Mouse (Mus musculus): ENCODE data around the gene Plppr5. TPM values are rescaled to one million over a fixed set of nuclear protein-coding genes. Genes with fewer than 3 reads are reported as not detected.

Plppr5 gene
- polyA plus RNA-seq, 2 experiments: 0.09 to 0.22 TPM

DNA sequence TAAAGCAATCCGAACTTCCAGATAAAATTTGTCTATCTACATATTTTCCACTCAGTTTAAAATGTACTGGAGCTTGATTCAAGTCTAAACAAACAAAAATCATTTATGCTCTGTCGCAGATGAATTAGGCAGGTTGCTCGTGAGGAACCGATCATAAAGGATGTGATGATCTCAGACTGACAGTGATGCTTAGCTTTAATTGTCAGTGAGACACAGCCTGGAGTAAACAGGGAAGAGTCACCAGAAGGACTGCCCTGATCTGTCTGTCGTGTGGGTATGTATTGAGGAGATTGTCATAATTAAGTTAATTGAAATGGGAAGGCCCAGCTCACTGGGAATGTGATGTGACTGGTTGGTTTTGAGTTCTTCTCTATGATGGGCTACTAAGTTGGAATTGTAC, 149.9 kb downstream of the Plppr5 start:
- Histone ChIP-seq H3K27me3 (ENCODE audit: control insufficient read depth, insufficient read depth, low read length) (no peaks in the 10 kb centered on the region), H3K9me3 (ENCODE audit: control insufficient read depth, low read length) (no peaks in the 10 kb centered on the region), H3K4me3 (replicated peaks; ENCODE audit: low read length) (no peak overlapping the region), H3K36me3 (ENCODE audit: control insufficient read depth, insufficient read depth, low read length) (no peaks in the 10 kb centered on the region), H3K4me1 (ENCODE audit: control insufficient read depth, insufficient read depth, low read length) (no peaks in the 10 kb centered on the region), H3K4me2 (replicated peaks; ENCODE audit: low read depth, low read length, severe bottlenecking) (no peak overlapping the region), H3K27ac (replicated peaks; ENCODE audit: low read depth, low read length) (no peak overlapping the region), H3K9ac (ENCODE audit: low read depth, low read length, severe bottlenecking) (no peak overlapping the region)
- WGBS: 80% methylated on average over 5 of the region's 5 CpGs
- ATAC-seq (ENCODE audit: low FRiP score, low read depth): no peak
- no peak for DNase-seq (ENCODE audit: low spot score)
- TF ChIP-seq POLR2A (IDR thresholded peaks at IDR 0.05; ENCODE audit: borderline replicate concordance, extremely low read depth, insufficient read depth, insufficient read length): no peak

DNA sequence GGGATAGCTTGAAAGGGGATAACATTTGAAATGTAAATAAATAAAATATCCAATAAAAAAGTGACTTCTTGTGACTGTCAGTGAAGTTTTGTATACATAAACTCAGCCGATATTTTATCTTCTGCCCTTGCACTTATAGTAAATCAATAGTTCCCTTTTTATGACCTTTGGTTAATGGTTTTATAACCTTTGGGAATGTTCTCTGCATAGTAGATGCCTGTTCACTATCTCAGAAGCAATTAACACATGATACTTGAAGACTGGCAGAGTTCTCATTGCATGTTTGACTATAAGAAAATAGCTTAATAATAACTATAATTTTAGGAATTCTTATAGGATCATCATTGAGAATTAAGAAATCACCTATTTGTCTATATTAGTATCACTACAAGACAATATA, 150.9 kb downstream of the Plppr5 start:
- no peak for DNase-seq (ENCODE audit: low spot score)

DNA sequence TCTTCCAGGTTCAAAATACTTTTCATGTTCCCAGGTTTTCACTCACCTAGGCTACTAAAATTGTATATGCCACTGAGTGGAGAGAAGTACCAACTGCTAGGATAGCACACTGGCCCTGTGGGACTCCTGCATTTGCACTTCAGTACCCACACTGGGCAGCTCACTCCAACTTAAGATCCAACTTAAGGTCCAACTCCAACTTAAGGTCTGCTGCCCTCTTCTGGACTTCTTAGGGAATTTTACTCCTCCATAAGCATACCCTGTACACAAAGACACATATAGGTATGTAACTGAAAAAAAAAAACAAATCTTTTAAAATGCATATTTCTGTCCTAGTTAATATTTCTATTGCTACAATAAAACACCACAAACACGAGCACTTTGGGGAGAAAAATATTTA, 153.5 kb downstream of the Plppr5 start:
- 25% methylated on average over 1 of the region's 1 CpGs for WGBS

More for the DNA sequence above, 150.9 kb downstream of the Plppr5 start:
- no peak for ATAC-seq (ENCODE audit: low FRiP score, low read depth)
- Histone ChIP-seq H3K4me1 (ENCODE audit: control insufficient read depth, insufficient read depth, low read length) (no peaks in the 10 kb centered on the region), H3K4me2 (replicated peaks; ENCODE audit: low read depth, low read length, severe bottlenecking) (no peak overlapping the region), H3K9me3 (ENCODE audit: control insufficient read depth, low read length) (no peaks in the 10 kb centered on the region), H3K27me3 (ENCODE audit: control insufficient read depth, insufficient read depth, low read length) (no peaks in the 10 kb centered on the region), H3K27ac (replicated peaks; ENCODE audit: low read depth, low read length) (no peak overlapping the region), H3K4me3 (replicated peaks; ENCODE audit: low read length) (no peak overlapping the region), H3K9ac (ENCODE audit: low read depth, low read length, severe bottlenecking) (no peak overlapping the region), H3K36me3 (ENCODE audit: control insufficient read depth, insufficient read depth, low read length) (no peaks in the 10 kb centered on the region)
- WGBS: 69% methylated on average over 1 of the region's 1 CpGs
- TF ChIP-seq POLR2A (IDR thresholded peaks at IDR 0.05; ENCODE audit: borderline replicate concordance, extremely low read depth, insufficient read depth, insufficient read length): no peak

DNA sequence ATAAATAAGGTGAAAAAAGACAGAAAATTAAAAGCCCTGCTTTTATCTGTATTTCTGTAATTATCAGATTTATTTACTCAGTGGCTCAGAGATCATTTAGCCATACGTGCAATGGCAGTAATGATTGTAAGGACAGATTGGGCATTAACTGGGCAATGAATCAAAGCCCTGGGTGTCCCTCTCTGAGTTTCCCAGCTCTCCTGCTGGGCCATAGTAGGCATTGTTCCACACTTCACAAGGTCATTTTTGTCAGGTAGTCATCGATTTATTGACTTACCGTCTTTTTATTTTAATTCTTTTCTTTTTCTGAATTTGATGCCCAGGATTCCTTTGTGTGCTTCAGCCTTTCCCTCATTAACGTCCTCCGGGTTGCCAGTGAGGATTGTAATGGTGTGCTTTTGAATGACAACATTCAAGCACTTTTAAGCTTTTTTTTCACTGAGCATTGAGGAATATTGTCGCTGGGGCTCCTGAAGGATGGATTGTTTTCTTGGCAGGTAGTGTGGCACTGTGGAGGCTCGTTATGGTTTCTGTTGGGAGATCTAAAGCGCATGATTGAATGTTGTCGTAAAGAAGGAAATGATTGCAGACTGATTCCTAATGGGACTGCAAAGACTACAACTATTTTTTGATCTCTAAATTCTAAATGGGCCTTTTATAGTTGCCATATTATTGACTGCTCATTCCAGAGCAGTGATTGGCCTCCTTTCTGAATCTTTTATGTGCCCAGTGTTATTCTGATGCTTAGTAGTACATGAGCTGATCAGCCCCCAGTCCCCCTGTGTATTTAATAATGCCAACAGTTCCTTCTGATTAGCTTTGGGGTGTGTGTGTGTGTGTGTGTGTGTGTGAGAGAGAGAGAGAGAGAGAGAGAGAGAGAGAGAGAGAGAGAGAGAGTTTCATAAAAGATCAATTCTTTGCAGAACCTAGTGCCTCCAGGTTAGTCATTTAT, 154.8 kb downstream of the Plppr5 start:
- Histone ChIP-seq H3K9ac (ENCODE audit: low read depth, low read length, severe bottlenecking) (no peak overlapping the region), H3K27me3 (ENCODE audit: control insufficient read depth, insufficient read depth, low read length) (no peaks in the 10 kb centered on the region), H3K4me1 (ENCODE audit: control insufficient read depth, insufficient read depth, low read length) (no peaks in the 10 kb centered on the region), H3K27ac (replicated peaks; ENCODE audit: low read depth, low read length) (no peak overlapping the region), H3K36me3 (ENCODE audit: control insufficient read depth, insufficient read depth, low read length) (no peaks in the 10 kb centered on the region), H3K9me3 (ENCODE audit: control insufficient read depth, low read length) (no peaks in the 10 kb centered on the region), H3K4me3 (replicated peaks; ENCODE audit: low read length) (no peak overlapping the region), H3K4me2 (replicated peaks; ENCODE audit: low read depth, low read length, severe bottlenecking) (no peak overlapping the region)
- no peak for DNase-seq (ENCODE audit: low spot score)
- ATAC-seq (ENCODE audit: low FRiP score, low read depth): no peak
- TF ChIP-seq POLR2A (IDR thresholded peaks at IDR 0.05; ENCODE audit: borderline replicate concordance, extremely low read depth, insufficient read depth, insufficient read length): no peak
- WGBS: 45% methylated on average over 9 of the region's 9 CpGs

More for the DNA sequence above, 153.5 kb downstream of the Plppr5 start:
- no peak overlapping the region for H3K27ac ChIP-seq (replicated peaks; ENCODE audit: low read depth, low read length)
- TF ChIP-seq POLR2A (IDR thresholded peaks at IDR 0.05; ENCODE audit: borderline replicate concordance, extremely low read depth, insufficient read depth, insufficient read length): no peak
- no peaks in the 10 kb centered on the region for H3K9me3 ChIP-seq (ENCODE audit: control insufficient read depth, low read length)
- H3K27me3 ChIP-seq (ENCODE audit: control insufficient read depth, insufficient read depth, low read length): no peaks in the 10 kb centered on the region
- ATAC-seq (ENCODE audit: low FRiP score, low read depth) (no peak), DNase-seq (ENCODE audit: low spot score) (no peak)
- H3K9ac ChIP-seq (ENCODE audit: low read depth, low read length, severe bottlenecking): no peak overlapping the region
- H3K4me3 ChIP-seq (replicated peaks; ENCODE audit: low read length): no peak overlapping the region
- H3K4me1 ChIP-seq (ENCODE audit: control insufficient read depth, insufficient read depth, low read length): no peaks in the 10 kb centered on the region
- H3K36me3 ChIP-seq (ENCODE audit: control insufficient read depth, insufficient read depth, low read length): no peaks in the 10 kb centered on the region
- no peak overlapping the region for H3K4me2 ChIP-seq (replicated peaks; ENCODE audit: low read depth, low read length, severe bottlenecking)

DNA sequence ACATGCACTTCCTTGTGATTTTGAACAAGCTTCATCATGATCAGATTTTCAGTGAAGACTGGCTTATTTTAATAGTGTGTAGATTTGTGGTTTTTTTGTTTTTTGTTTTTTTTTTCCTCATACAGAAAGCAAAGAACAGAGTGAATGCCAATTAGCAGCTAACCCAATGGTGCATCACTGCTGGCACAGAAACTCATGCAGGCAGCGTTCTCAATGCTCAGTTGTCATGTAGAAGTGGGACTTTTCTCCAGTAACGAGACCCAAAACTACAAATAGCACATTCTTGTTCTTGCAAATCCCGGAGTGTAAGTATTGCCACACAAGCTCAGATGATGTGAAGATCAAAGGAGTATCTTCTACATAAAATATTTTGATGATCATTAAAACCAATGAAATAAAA, 156.9 kb downstream of the Plppr5 start:
- no peak for ATAC-seq (ENCODE audit: low FRiP score, low read depth)
- 57% methylated on average over 3 of the region's 3 CpGs for WGBS
- H3K4me1 ChIP-seq (ENCODE audit: control insufficient read depth, insufficient read depth, low read length): no peaks in the 10 kb centered on the region
- no peaks in the 10 kb centered on the region for H3K27me3 ChIP-seq (ENCODE audit: control insufficient read depth, insufficient read depth, low read length)
- H3K9ac ChIP-seq (ENCODE audit: low read depth, low read length, severe bottlenecking): no peak overlapping the region
- H3K4me3 ChIP-seq (replicated peaks; ENCODE audit: low read length): no peak overlapping the region
- H3K27ac ChIP-seq (replicated peaks; ENCODE audit: low read depth, low read length): no peak overlapping the region
- no peak for DNase-seq (ENCODE audit: low spot score)
- H3K9me3 ChIP-seq (ENCODE audit: control insufficient read depth, low read length): no peaks in the 10 kb centered on the region
- no peak overlapping the region for H3K4me2 ChIP-seq (replicated peaks; ENCODE audit: low read depth, low read length, severe bottlenecking)
- TF ChIP-seq POLR2A (IDR thresholded peaks at IDR 0.05; ENCODE audit: borderline replicate concordance, extremely low read depth, insufficient read depth, insufficient read length): no peak
- no peaks in the 10 kb centered on the region for H3K36me3 ChIP-seq (ENCODE audit: control insufficient read depth, insufficient read depth, low read length)
